Mouse (Mus musculus) liver, embryonic 14.5 days (tissue): ENCODE results near the gene Miip.
"Not testable (repeated sequence)": the region's sequence is repeated elsewhere in the genome, so short reads cannot be mapped to it uniquely, and the experiment has no call there.

Source experiments
- CTCF ChIP-seq: IDR thresholded peaks from 2 replicates; pipeline ENCODE4 v1.5.1; 2016; ENCODE audit warnings: antibody characterized with exemption, low read depth, control low read depth
- EP300 ChIP-seq: IDR thresholded peaks from 2 replicates; pipeline ENCODE4 v1.6.1; 2016; ENCODE audit warnings: antibody characterized with exemption, low read depth

GRCm38 (mm10) chr4:147866793-147867192 lies 1.8 kb downstream of the Miip start:
- not testable (repeated sequence) for TF ChIP-seq CTCF, EP300
